Mouse (Mus musculus) G1E (cell line): ENCODE data around the gene Usp16.

Experiments
- CTCF ChIP-seq: IDR thresholded peaks from 2 replicates; pipeline ENCODE4 v1.5.1; 2012; ENCODE audit warnings: low read depth, low read length, inconsistent platforms, mixed read lengths
- GATA2 ChIP-seq: IDR thresholded peaks from 2 replicates; pipeline ENCODE4 v1.6.1; 2012; ENCODE audit warnings: low read depth, low read length, inconsistent platforms, borderline replicate concordance

GRCm38 (mm10) chr16:87435411-87436205 is 18.9 kb upstream of the Usp16 start:
- TF ChIP-seq CTCF (no peak), GATA2 (no peak)
